Comparison of ENCODE assay signal across 24 mouse cellular contexts in genomic region chr7:144114230-144114629, GRCm38 (mm10).
DNase-seq lines count a peak whose midpoint lies in the region; ATAC-seq lines count a peak whose summit lies in the region.
"Had no signal": no experiment of that assay in that cellular context is flagged by ENCODE, and none has a peak within 500 bp of the region (broad histone marks: within the 10 kb centered on the region; RNA-seq: fewer than 3 reads in every experiment).

No protein-coding gene starts in this region.

- no peak overlapping the region for H3K4me2 ChIP-seq in kidney, embryonic 16.5 days (replicated peaks; ENCODE audit: low read depth, low read length)

- H3K9me3 ChIP-seq in kidney, embryonic 16.5 days (ENCODE audit: low read length) = no peaks in the 10 kb centered on the region
- H3K9me3 ChIP-seq: G1E had no signal

- H3K27me3 ChIP-seq in kidney, embryonic 16.5 days (ENCODE audit: insufficient read depth, low read length) = no peaks in the 10 kb centered on the region
- H3K27me3 ChIP-seq: Patski had no signal

- no peak overlapping the region for H3K4me3 ChIP-seq in kidney, embryonic 16.5 days (ENCODE audit: low read length)

- H3K4me1 ChIP-seq in kidney, embryonic 16.5 days (ENCODE audit: insufficient read depth, low read length) = 0 out of 2 replicates have a peak, but pooled peaks cover 2% of the 10 kb centered on the region

- H3K27ac ChIP-seq in kidney, embryonic 16.5 days (ENCODE audit: low read length) = no peak overlapping the region

- H3K9ac ChIP-seq in kidney, embryonic 16.5 days (replicated peaks; ENCODE audit: low read length) = no peak overlapping the region

- H3K36me3 ChIP-seq in kidney, embryonic 16.5 days (ENCODE audit: insufficient read depth, low read length) = no peaks in the 10 kb centered on the region
- H3K36me3 ChIP-seq: G1E had no signal

- peak; percentile 14 for DNase-seq in adrenal gland, adult 2 months
- DNase-seq in adrenal gland, postnatal 4 days (ENCODE audit: low spot score in 2 of 2) = no peak
- DNase-seq in 3T3-L1 (ENCODE audit: low read depth, low spot score) (peak; percentile 61), NIH3T3 (ENCODE audit: low read depth) (peak; percentile 24)
- DNase-seq in urinary bladder, postnatal 4 days (ENCODE audit: low spot score in 2 of 2) = no peak
- no peak for DNase-seq in heart, adult 11 months
- DNase-seq: adrenal gland, adult 8-10 months; adrenal gland, postnatal 10 days; adrenal gland, postnatal 14 days; adrenal gland, postnatal 25 days; adrenal gland, postnatal 36 days; B cell, adult 2 months; cerebellum, adult 11 months; cerebellum, adult 11-12 months; cerebellum, adult 18-20 months; cerebellum, adult 2 months; cerebellum, adult 8-10 months; cerebellum, adult 9-10 months had no signal

- 52% methylated on average over 3 of the region's 3 CpGs for WGBS in kidney, embryonic 16.5 days

- peak; percentile 45 to 70; a peak in 3 of 4 replicates for ATAC-seq in hematopoietic stem cell, adult 5-6 weeks (replicated peaks in 1 of 2; ENCODE audit: insufficient read depth in 1 of 2, low FRiP score in 2 of 2, low TSS enrichment in 1 of 2, low read depth in 1 of 2, poor library complexity in 2 of 2, severe bottlenecking in 2 of 2)
- ATAC-seq in kidney, embryonic 16.5 days (ENCODE audit: low FRiP score, low TSS enrichment) = no peak
- ATAC-seq: activated CD4-positive, CD25-positive, alpha-beta regulatory T cell, adult 4 months; CD4-positive, CD25-positive, alpha-beta regulatory T cell, adult 4 months; Patski had no signal

Comparison
In these comparisons a context has a peak if more than half of its experiments do, and no peak if none do; other contexts are left out.
1. DNase-seq: peak in adrenal gland, adult 2 months (single experiment), 3T3-L1 (single experiment) and NIH3T3 (single experiment); none in adrenal gland, postnatal 4 days (0 of 2), urinary bladder, postnatal 4 days (0 of 2) and heart, adult 11 months (single experiment).